Mouse (Mus musculus) layer of hippocampus, postnatal 10 days (tissue): ENCODE data around the gene Zfp710. TPM values are rescaled to one million over a fixed set of nuclear protein-coding genes. Genes with fewer than 3 reads are reported as not detected.
"Not testable (repeated sequence)": the region's sequence is repeated elsewhere in the genome, so short reads cannot be mapped to it uniquely, and the experiment has no call there.

Experiments
- DNase-seq, 2 experiments: peaks; one replicate each; pipeline ENCODE4 v3.0.0; 2021; ENCODE audit warnings: low spot score in 2 of 2
- total RNA-seq, 2 experiments: library from RNA; stranded (reverse); gene quantifications; 2 replicates each; pipeline ENCODE4 v1.2.3; 2021

The Zfp710 gene
- total RNA-seq, 2 experiments from 2014 or later, result 18.3 to 19.8 TPM

- DNase-seq, result peak; percentile 64 to 73
Observed at GRCm38 (mm10) chr7:80026118-80026989, 1.7 kb downstream of the Zfp710 start.

- DNase-seq, result peak; percentile 58 to 69
Observed at GRCm38 (mm10) chr7:80026990-80027635, 2.5 kb downstream of the Zfp710 start.

GRCm38 (mm10) chr7:80027636-80028417, 3.2 kb downstream of the Zfp710 start:
- DNase-seq, result no peak

DNA sequence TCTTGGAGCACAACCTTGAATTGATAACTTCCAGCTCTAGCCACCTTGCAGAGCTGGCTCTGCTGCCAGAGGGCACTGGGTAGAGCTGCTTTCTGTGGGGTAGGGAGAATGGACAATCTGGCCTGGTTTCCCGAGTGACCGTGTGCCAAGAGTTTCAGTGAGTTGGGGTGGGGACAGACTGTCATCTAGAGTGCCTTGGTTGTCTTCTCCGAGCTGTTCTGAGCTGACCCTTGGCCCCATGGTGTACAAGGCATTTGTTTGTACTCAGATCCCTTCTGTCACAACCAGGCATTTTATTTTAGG, 3.8 kb downstream of the Zfp710 start:
- DNase-seq, result no peak

- no peak for DNase-seq
Observed at GRCm38 (mm10) chr7:80030009-80030408, 5.4 kb downstream of the Zfp710 start.

DNA sequence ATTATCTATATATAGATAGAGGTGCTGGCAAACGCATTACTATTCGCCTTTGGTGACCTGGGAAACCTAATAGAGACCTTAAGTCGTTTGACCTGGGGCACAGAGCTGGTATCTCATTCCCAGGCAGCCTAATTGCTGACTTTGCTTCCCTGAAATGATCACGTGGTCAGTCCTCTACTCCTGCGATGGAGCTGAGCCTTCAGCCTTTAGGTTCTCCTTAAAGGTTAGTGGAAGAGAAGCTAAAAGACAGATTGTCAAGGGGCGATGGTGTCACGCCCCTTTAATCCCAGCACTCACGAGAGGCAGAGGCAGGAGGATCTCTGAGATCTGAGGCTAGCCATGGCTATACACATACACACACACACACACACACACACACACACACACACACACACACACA, 5.9 kb downstream of the Zfp710 start:
- no peak for DNase-seq

DNA sequence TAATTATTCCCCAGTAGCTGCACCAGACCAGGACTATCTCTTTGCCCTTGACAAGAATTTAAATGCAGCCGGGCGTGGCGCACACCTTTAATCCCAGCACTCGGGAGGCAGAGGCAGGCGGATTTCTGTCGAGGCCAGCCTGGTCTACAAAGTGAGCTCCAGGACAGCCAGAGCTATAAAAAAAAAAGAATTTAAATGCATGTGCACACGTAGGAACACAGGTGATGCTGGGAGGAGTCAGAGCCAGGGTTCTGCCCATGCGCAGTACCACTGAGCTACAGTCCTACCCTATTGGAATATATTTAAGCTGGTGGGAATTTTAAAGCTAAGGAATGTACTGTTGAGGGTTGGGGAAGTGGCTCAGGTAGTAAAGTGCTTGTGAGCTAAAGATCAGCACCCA, 6.4 kb downstream of the Zfp710 start:
- DNase-seq, result no peak

GRCm38 (mm10) chr7:80031478-80031877, 6.9 kb downstream of the Zfp710 start:
- DNase-seq, result no peak

GRCm38 (mm10) chr7:80032216-80033052, 7.8 kb downstream of the Zfp710 start:
- DNase-seq, result no peak

- no peak for DNase-seq
Observed at GRCm38 (mm10) chr7:80033064-80033717, 8.6 kb downstream of the Zfp710 start.

GRCm38 (mm10) chr7:80033771-80034170, 9.2 kb downstream of the Zfp710 start:
- no peak for DNase-seq

DNA sequence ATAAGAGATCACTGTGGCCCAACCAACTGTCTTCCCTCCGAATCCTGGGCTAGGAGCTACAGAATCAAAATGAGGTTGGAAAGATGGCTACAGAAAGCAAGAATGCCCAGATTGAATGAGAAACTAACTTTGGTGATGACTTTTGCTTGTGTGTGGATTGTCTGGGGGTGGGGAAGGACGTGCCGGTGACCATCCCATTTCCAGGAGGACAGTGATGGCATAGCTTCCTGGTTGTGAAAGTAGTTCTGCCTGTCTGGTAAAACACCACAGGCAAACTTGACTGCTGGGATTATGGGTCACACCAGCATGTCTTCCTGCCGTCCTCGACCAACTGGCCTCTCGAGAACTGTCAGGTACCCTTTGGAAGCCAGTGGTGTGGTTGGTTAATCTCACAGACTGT, 10.5 kb downstream of the Zfp710 start:
- no peak for DNase-seq

DNA sequence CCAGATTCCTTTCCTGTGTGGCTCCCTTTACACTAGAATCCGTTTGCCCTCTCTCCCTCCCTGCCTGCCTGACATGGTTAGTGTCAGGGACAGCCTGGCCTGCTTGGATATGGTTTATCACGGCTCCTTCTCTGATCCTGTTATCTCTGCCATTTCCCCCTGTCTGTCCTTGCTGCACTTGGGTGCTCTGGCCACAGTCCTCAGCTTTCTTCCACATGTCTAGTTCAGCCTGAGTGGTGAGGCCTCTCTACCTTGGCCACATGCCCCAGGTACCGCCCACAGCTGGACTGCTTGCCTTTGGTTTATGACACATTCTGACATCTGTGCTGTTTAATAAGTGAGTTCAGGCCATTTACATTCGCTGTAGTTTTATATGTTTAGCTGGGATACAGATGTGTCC, 11.1 kb downstream of the Zfp710 start:
- no peak for DNase-seq

DNA sequence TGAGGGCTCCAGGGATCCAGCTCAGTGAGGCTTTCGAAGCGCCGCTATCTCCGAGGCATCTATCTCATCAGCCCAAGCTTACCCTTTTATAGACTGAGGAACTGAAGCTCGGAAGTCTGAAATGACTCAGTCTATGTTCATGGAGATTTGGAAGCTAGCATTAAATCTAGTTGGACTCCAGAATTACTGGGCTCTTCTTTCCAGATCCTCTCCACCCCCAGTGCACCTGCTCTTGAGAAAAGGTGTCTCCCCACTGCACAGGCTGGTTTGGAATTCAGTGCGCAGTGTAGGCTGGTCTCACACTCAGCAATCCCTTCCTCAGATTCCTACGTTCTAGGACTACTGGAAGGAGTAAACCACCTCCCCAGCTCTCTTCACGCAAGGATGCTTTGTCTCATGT, 15.1 kb downstream of the Zfp710 start:
- no peak for DNase-seq

DNA sequence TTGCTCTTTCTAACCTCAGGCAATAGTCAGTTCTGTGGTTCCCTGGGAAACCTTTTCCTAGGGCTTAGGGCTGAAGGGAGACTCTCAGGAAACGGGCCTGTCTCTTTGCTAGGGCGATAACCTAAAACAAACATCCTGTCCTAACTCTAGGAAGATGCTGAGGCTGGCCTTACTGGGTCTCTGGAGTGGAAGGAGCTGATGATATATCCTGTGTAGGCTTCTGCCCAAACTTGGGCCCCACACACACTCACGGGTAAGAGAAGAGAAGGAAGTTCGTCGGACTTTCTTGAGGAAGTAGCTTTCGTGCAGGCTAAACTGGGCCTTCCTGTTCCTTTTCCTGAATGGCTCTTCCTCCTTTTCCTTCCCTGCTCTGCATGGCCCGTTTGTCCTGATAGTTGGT, 19.6 kb downstream of the Zfp710 start:
- DNase-seq, result no peak

DNA sequence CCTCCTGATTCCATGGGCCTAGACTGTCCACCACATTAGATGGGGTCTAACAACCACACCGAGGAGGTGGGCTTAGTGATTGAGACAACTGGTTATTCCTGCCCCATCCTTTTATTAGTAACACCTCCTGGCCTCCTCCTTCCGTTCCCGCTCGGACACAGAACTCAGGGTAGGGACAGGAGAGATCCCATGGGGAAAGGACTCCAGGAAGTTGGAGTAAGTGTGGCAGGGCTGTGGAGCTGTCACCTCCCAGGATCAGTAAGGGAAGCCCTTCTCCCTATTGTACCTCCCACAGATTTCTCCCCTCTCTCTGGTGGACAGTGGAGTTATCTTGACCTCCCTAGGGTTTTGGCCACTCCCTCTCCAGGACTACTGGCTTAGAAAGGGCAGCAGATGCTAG, 22.4 kb downstream of the Zfp710 start:
- DNase-seq, result no peak

DNA sequence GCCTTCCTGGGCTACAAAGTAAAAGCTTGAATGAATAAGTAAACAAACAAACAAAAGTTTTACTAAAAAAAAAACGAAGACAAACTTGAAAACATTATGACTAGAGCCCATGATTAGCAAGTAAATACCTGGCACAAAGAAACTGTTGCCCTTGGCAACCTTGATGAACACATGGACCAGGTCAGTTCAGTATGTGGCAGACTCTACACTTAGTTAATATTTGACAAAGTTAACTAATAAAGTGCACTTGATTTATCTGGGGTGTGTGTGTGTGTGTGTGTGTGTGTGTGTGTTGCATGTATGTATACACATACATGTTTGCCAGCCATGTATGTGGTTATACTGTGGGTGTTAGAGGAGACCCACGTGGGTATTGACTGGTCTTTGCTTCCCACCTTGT, 25.1 kb downstream of the Zfp710 start:
- DNase-seq, result no peak

DNA sequence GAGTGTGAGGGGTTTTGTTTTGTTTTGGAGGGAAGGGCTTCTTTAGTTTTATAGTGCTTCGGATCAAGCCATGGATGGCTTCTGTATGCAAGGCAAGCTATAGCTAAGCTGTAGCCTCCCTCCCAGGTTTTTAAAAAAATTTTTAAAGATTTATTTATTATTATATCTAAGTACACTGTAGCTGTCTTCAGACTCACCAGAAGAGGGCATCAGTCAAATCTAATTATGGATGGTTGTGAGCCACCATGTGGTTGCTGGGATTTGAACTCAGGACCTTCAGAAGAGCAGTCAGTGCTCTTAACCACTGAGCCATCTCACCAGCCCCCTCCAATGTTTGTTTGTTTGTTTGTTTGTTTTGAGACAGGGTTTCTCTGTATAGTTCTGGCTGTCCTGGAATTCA, 25.8 kb downstream of the Zfp710 start:
- DNase-seq, result not testable (repeated sequence)

- DNase-seq, result no peak
Observed at GRCm38 (mm10) chr7:80051835-80052234, 27.2 kb downstream of the Zfp710 start.

DNA sequence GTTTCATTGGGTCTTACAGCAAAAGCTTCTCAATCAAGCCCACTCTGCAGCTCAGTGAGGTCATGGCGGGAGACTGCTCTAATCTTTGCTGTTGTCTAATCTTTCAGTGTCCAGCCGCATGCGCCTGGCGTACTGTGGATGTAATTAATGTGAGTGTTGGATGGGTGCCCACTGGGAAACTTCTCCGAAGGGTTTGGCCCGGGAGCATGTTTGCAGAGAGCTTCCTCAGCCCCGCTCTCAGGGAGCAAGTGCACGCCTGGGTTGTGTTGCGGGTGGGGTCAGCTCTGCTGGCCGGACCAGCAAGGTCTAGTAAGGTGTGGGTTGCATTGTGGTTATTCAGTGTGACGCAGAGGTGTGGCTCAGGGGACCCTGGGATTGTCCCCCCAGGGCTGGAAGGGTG, 27.6 kb downstream of the Zfp710 start:
- no peak for DNase-seq

- no peak for DNase-seq
Observed at GRCm38 (mm10) chr7:80053147-80053546, 28.5 kb downstream of the Zfp710 start.
